Mouse (Mus musculus) midbrain, embryonic 13.5 days (tissue): ENCODE data around the gene Spire2. TPM values are rescaled to one million over a fixed set of nuclear protein-coding genes. Genes with fewer than 3 reads are reported as not detected.

ENCODE experiments used
- ATAC-seq: fragments of 200-750 bp; cut with Nextera tagmentation; 2 replicates; pipeline ENCODE4 v1.8.0; 2017; ENCODE audit warnings: mild to moderate bottlenecking, moderate TSS enrichment, moderate library complexity
- H3K27ac ChIP-seq: fragments of 300-500 bp; sonication (generic); 2 replicates; pipeline ENCODE4 v1.5.1; 2015; ENCODE audit warnings: inconsistent platforms, mild to moderate bottlenecking, moderate library complexity
- H3K27me3 ChIP-seq: fragments of 300-500 bp; sonication (generic); 2 replicates; pipeline ENCODE4 v1.6.1; 2015; ENCODE audit warnings: mild to moderate bottlenecking, inconsistent platforms
- H3K36me3 ChIP-seq: fragments of 300-500 bp; sonication (generic); 2 replicates; pipeline ENCODE4 v1.6.1; 2015; ENCODE audit warnings: mild to moderate bottlenecking, inconsistent platforms
- H3K4me1 ChIP-seq: fragments of 300-500 bp; sonication (generic); replicated peaks from 2 replicates; pipeline ENCODE4 v1.6.1; 2015; ENCODE audit warnings: inconsistent platforms
- H3K4me2 ChIP-seq: fragments of 300-500 bp; sonication (generic); replicated peaks from 2 replicates; pipeline ENCODE4 v1.6.1; 2015; ENCODE audit warnings: moderate library complexity, mild to moderate bottlenecking, inconsistent platforms
- H3K4me3 ChIP-seq: fragments of 300-500 bp; sonication (generic); replicated peaks from 2 replicates; pipeline ENCODE4 v1.5.1; 2015; ENCODE audit warnings: mild to moderate bottlenecking, inconsistent platforms
- H3K9ac ChIP-seq: fragments of 300-500 bp; sonication (generic); replicated peaks from 2 replicates; pipeline ENCODE4 v1.6.1; 2015; ENCODE audit warnings: mild to moderate bottlenecking, inconsistent platforms
- H3K9me3 ChIP-seq: fragments of 300-500 bp; sonication (generic); 2 replicates; pipeline ENCODE4 v1.6.1; 2016; ENCODE audit warnings: mild to moderate bottlenecking, inconsistent platforms
- WGBS: fragments of 180-500 bp; shearing (Covaris S2); methylation state at CpG from one replicate; pipeline ENCODE4 v1.1.7; 2015; 5-methylcytosine and 5-hydroxymethylcytosine counted together
- polyA plus RNA-seq: library from polyadenylated mRNA; unstranded; fragments of >200 nt; fragmentation: Nextera tagmentation; extraction: Ambion mirVana; gene quantifications from 2 replicates; pipeline ENCODE4 v1.2.1, GENCODE M21; 2015

The Spire2 gene
- polyA plus RNA-seq, 1 experiment from 2014 or later: 38.7 TPM

DNA sequence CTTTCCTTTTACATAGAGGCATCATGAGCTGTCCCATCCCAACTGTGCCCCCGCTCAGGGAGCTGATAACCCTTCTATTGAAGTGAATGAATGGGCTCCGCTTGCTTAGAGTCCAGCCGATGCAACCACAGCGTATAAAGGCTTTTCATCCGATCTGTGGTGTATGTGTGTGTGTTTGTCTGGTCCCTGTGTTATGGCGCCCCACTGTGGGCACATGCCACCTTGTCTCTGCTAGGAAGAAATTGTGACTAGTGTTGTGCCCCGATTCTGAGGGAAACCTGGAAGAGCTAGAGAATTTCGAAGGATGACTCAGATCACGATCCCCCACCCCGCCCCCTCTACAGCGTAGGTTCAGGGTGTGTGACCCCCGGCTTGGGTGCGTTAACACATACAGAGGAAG, 20.3 kb downstream of the Spire2 start:
- no peaks in the 10 kb centered on the region for H3K27me3 ChIP-seq
- WGBS: 41% methylated on average over 13 of the region's 13 CpGs
- peaks cover 46% of the 10 kb centered on the region for H3K36me3 ChIP-seq
- ATAC-seq: peak; percentile 64
- H3K27ac ChIP-seq: no peak overlapping the region; the same call in 1 of the 2 replicates
- H3K4me3 ChIP-seq: no peak overlapping the region
- peaks cover 13% of the 10 kb centered on the region for H3K4me1 ChIP-seq
- no peak overlapping the region for H3K4me2 ChIP-seq
- no peaks in the 10 kb centered on the region for H3K9me3 ChIP-seq
- no peak overlapping the region for H3K9ac ChIP-seq

DNA sequence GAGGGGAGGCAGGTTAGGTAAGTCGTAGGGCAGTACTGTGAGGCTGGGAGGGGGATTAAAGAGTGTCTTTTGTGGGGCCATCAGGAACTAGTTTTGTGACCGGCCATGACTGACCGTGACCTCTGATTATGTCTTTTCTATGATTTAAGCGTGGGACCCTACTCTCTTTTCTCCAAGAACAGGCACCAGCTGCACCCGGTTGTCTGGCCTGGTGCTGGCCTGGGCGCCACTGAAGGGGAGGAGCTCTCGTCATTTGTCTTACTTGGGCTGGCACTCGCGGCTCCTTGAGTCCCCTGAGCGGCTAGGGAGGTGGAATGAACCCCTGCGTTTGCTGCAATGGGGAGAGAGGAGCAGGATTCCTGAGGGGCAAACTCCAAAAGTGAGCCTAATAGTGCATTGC, 20.7 kb downstream of the Spire2 start:
- no peaks in the 10 kb centered on the region for H3K27me3 ChIP-seq
- H3K4me2 ChIP-seq: no peak overlapping the region
- no peak; the same call in 1 of the 2 replicates for ATAC-seq
- H3K9me3 ChIP-seq: no peaks in the 10 kb centered on the region
- no peak overlapping the region for H3K9ac ChIP-seq
- WGBS: 37% methylated on average over 11 of the region's 11 CpGs
- no peak overlapping the region for H3K27ac ChIP-seq
- H3K36me3 ChIP-seq: peaks cover 46% of the 10 kb centered on the region
- H3K4me1 ChIP-seq: peaks cover 12% of the 10 kb centered on the region
- no peak overlapping the region for H3K4me3 ChIP-seq

DNA sequence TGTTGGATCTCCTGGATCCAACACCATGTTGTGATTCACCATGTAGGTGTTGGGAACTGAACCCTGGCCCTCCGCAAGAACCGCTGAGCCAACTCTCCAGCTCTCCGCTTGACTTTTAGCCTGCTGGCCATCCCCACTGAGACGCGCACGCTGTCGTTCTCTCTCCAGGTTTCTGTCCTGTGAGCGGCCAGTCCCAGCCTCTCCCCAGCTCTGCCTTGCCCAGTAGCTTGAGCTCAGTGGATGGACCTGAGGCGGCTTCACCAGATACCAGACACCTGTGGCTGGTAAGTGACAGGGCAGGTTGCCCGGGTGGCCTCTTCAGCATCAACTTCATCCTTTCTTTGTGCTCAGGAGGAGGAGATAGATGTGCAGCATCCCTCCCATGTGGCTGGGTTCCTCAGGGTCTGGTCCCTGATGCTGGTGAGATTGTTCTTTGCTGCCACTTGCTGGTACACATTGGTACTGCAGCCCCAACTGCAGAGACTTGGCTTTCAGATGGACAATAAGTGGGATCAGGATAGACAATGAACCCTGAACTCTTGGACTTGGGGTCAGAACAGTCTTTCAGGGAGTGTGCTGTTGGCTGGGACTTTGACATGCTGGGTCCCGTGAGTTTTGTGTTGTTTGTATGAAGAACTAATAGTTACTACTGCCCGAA, 28.7 kb downstream of the Spire2 start:
- Histone ChIP-seq H3K4me1 (0 out of 2 replicates have a peak, but pooled peaks cover 3% of the 10 kb centered on the region), H3K4me2 (no peak overlapping the region), H3K9me3 (no peaks in the 10 kb centered on the region), H3K27me3 (no peaks in the 10 kb centered on the region), H3K9ac (no peak overlapping the region; the same call in 1 of the 2 replicates), H3K27ac (0 out of 2 replicates have a peak overlapping the region, but pooled peaks have one; percentile 47), H3K36me3 (peaks cover 88% of the 10 kb centered on the region), H3K4me3 (no peak overlapping the region)
- peak; percentile 87 for ATAC-seq
- 36% methylated on average over 12 of the region's 12 CpGs for WGBS

DNA sequence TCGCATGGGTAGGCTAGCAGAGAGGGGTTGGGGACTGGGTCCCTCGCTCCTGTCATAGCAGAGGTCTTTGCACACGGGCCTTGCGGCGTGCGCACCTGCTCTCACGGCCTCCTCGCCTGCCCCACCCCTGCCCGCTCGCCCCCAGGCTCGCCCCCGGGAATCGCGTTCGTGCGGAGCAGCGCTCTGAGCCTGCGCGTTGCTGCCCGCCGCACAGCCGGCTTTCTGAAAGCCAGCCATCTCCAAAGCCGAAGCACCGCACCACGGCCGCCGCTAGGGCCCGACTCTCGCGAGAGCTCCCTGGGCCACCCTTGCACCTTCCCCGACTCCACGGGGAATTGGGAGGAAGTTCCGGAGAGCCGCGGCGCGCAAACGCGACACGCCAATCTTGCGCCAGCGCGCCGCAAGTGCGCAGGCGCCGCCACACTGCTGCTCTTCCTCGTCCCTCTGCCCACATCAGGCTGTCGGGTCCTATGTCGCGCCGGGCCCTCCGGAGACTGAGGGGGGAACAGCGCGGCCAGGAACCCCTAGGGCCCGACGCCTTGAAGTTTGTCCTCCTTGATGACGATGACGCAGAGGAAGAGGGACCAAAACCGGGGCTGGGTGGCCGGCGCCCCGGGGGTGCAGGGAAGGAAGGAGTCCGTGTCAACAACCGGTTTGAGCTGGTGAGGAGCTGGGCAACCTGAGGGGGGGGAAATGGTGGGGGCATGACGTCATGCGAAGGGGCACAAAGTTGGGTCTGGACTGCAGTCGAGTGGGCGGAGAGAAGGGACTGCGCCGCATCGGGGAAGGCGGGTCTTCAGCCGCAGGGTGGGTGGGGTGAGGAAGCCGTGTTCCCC, 41.1 kb downstream of the Spire2 start, which contains the start of gene Tcf25:
TSS of gene Tcf25 (plus strand) at position 351 of the 836 bp plus-strand sequence.
- peak within 1 kb of the TSS; percentile 74 for H3K4me2 ChIP-seq
- H3K9me3 ChIP-seq: no peaks in the 10 kb centered on the region
- peaks cover 31% of the 10 kb centered on the region for H3K4me1 ChIP-seq
- H3K9ac ChIP-seq: peak within 1 kb of the TSS; percentile 87
- peak within 1 kb of the TSS; percentile 96 for H3K27ac ChIP-seq
- peaks cover 33% of the 10 kb centered on the region for H3K36me3 ChIP-seq
- no peaks in the 10 kb centered on the region for H3K27me3 ChIP-seq
- WGBS: under 1% methylated on average over 75 of the region's 75 CpGs
- peak; percentile 94 for ATAC-seq
- H3K4me3 ChIP-seq: peak within 1 kb of the TSS; percentile 75

GRCm38 (mm10) chr8:123374239-123374578, 41.7 kb downstream of the Spire2 start:
- Histone ChIP-seq H3K9ac (peak overlapping the region; percentile 87), H3K27ac (peak overlapping the region; percentile 96), H3K4me2 (peak overlapping the region; percentile 74), H3K36me3 (peaks cover 27% of the 10 kb centered on the region), H3K4me1 (peaks cover 31% of the 10 kb centered on the region), H3K27me3 (no peaks in the 10 kb centered on the region), H3K9me3 (no peaks in the 10 kb centered on the region), H3K4me3 (peak overlapping the region; percentile 75)
- peak; percentile 73 for ATAC-seq
- WGBS: 1% methylated on average over 20 of the region's 20 CpGs

- Histone ChIP-seq H3K4me2 (0 out of 2 replicates have a peak overlapping the region, but pooled peaks have one; percentile 5), H3K9me3 (no peaks in the 10 kb centered on the region), H3K36me3 (peaks cover 19% of the 10 kb centered on the region; the same call in 1 of the 2 replicates), H3K4me3 (no peak overlapping the region), H3K27ac (peak overlapping the region; percentile 53; the same call in 1 of the 2 replicates), H3K27me3 (no peaks in the 10 kb centered on the region), H3K4me1 (peaks cover 31% of the 10 kb centered on the region), H3K9ac (peak overlapping the region; percentile 87)
- no peak for ATAC-seq
- whole genome bisulfite sequencing: 88% methylated on average over 10 of the region's 10 CpGs
These were observed 43.2 kb downstream of the Spire2 start for GRCm38 (mm10) chr8:123375701-123376100.

- H3K36me3 ChIP-seq: peaks cover 22% of the 10 kb centered on the region
- H3K4me2 ChIP-seq: 0 out of 2 replicates have a peak overlapping the region, but pooled peaks have one; percentile 5
- ATAC-seq: no peak
- H3K27ac ChIP-seq: peak overlapping the region; percentile 53; the same call in 1 of the 2 replicates
- no peaks in the 10 kb centered on the region for H3K9me3 ChIP-seq
- H3K4me1 ChIP-seq: peaks cover 31% of the 10 kb centered on the region
- no peak overlapping the region for H3K4me3 ChIP-seq
- peak overlapping the region; percentile 87 for H3K9ac ChIP-seq
- no peaks in the 10 kb centered on the region for H3K27me3 ChIP-seq
- 59% methylated on average over 8 of the region's 8 CpGs for WGBS
These were observed 43.6 kb downstream of the Spire2 start for GRCm38 (mm10) chr8:123376106-123376505.

GRCm38 (mm10) chr8:123381711-123382110, 49.2 kb downstream of the Spire2 start:
- 93% methylated on average over 4 of the region's 4 CpGs for WGBS
- H3K36me3 ChIP-seq: peaks cover 67% of the 10 kb centered on the region

GRCm38 (mm10) chr8:123382516-123382915, 50.0 kb downstream of the Spire2 start:
- H3K27me3 ChIP-seq: no peaks in the 10 kb centered on the region
- H3K4me3 ChIP-seq: no peak overlapping the region
- H3K9ac ChIP-seq: no peak overlapping the region
- no peaks in the 10 kb centered on the region for H3K9me3 ChIP-seq
- no peaks in the 10 kb centered on the region for H3K4me1 ChIP-seq
- H3K36me3 ChIP-seq: peaks cover 75% of the 10 kb centered on the region
- H3K4me2 ChIP-seq: no peak overlapping the region
- H3K27ac ChIP-seq: no peak overlapping the region
- ATAC-seq: no peak
- 95% methylated on average over 8 of the region's 8 CpGs for WGBS

More at GRCm38 (mm10) chr8:123381711-123382110, 49.2 kb downstream of the Spire2 start:
- Histone ChIP-seq H3K4me3 (no peak overlapping the region), H3K4me2 (no peak overlapping the region), H3K9me3 (no peaks in the 10 kb centered on the region), H3K9ac (no peak overlapping the region), H3K4me1 (peaks cover under 1% of the 10 kb centered on the region; the same call in 1 of the 2 replicates), H3K27me3 (no peaks in the 10 kb centered on the region), H3K27ac (no peak overlapping the region)
- no peak for ATAC-seq

GRCm38 (mm10) chr8:123384883-123385540, 52.5 kb downstream of the Spire2 start:
- Histone ChIP-seq H3K9me3 (no peaks in the 10 kb centered on the region), H3K4me2 (no peak overlapping the region), H3K9ac (no peak overlapping the region), H3K4me1 (no peaks in the 10 kb centered on the region), H3K27ac (no peak overlapping the region), H3K27me3 (no peaks in the 10 kb centered on the region), H3K36me3 (peaks cover 94% of the 10 kb centered on the region), H3K4me3 (no peak overlapping the region)
- WGBS: 73% methylated on average over 9 of the region's 9 CpGs
- no peak for ATAC-seq

- Histone ChIP-seq H3K27me3 (no peaks in the 10 kb centered on the region), H3K36me3 (peaks cover 99% of the 10 kb centered on the region), H3K9me3 (no peaks in the 10 kb centered on the region), H3K4me1 (no peaks in the 10 kb centered on the region), H3K4me3 (no peak overlapping the region), H3K27ac (no peak overlapping the region), H3K9ac (no peak overlapping the region), H3K4me2 (no peak overlapping the region)
- ATAC-seq: no peak
- WGBS: 85% methylated on average over 3 of the region's 3 CpGs
These were observed 54.5 kb downstream of the Spire2 start for GRCm38 (mm10) chr8:123387041-123387440.
